Mouse (Mus musculus) brain, embryonic 18.5 days (tissue): Measurements from ENCODE around the gene Cdyl2.

ENCODE experiments used
- DNase-seq: peaks from one replicate; pipeline ENCODE4 v3.0.0-alpha.2; 2012; ENCODE audit warnings: low read depth, low spot score

Cdyl2 gene

GRCm38 (mm10) chr8:116732684-116733647 lies at the start of gene Cdyl2:
Gene Cdyl2 (minus strand): TSS chr8:116732991.
- DNase-seq: peak; percentile 74

- no peak for DNase-seq
These were observed 47.8 kb upstream of the Cdyl2 start for GRCm38 (mm10) chr8:116780594-116780993.

DNA sequence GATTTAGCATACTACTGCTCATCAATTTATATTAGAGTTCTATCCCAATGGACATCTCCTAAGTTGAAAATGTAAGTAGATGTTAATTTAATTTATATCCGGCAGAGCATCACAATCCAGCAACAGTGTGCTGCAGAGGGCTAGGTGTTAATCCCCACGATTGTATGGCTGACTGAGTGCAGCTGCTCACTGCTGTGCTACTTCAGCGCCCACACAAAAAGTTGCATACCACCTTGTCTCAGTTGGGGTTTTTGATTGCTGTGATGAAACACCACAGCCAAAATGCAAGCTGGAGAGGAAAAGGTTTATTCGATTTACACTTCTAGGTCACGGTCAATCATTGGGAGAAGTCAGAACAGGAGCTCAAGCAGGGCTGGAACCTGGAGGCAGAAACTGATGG lies 41.4 kb upstream of the Cdyl2 start:
- no peak for DNase-seq

DNA sequence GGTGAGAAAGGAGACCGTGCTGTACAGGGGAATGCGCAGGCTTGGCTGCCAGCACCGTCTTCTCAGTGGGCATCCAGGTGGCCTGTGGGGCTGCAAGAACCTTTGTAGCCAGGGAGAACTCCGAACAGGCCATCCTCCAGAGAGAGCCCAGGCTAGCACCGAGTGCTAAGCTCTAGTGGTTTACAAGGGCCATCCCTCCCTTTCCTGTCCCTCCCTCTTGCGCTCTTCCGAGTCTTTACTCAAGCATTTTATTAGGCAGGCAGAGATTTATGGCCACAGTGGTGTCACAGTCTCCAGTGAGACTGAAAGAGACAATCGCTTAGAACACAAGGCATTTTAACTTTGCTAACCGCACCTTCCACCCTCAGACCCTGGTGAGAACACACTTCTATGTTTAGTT lies 39.9 kb upstream of the Cdyl2 start:
- DNase-seq: no peak

DNA sequence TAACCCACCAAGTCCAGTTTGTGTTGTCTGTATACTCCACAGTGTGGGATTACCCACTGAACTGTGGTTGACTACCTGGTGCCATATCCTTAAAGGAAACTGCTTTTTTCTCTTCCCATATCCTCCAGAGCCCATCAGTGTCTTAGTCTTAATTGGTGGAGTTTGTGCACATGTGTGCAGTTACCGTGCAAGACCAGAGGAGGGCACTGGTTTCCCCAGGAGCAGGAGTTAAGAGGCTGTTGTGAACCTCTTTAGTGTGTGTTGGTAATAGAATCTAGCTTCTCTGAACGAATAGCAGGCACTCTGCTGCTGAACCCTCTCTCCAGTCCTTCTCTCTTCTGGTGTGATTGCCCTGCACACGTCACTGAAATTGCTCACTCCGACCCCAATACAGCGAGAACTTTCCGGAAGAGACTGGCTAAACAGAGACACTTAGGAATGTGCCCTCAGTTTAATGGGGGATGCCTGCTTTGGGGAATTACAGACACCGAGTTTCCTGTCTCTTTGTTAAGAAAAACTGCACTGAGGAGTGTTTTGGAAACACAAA lies 39.1 kb upstream of the Cdyl2 start:
- no peak for DNase-seq

DNA sequence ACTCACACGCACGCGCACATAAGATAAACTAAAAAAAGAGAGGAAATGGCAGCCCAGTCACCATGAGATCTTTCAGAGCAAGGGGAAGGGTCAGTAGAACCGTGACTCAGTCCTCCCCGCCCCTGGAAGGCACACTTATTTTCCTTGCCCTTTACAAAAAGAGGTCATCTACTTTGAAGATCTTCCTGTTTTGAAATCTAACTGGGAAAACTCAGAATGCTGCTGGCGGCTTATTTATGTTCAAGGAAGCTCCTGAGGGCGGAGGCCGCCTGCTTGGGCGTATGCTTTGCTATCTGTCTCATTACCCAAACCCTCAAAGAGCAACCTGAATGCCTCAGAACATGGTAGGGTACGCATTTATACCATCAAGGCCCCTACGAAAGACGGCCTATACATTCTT lies 38.0 kb upstream of the Cdyl2 start:
- no peak for DNase-seq

- no peak for DNase-seq
These were observed 23.4 kb upstream of the Cdyl2 start for GRCm38 (mm10) chr8:116756174-116756573.

DNA sequence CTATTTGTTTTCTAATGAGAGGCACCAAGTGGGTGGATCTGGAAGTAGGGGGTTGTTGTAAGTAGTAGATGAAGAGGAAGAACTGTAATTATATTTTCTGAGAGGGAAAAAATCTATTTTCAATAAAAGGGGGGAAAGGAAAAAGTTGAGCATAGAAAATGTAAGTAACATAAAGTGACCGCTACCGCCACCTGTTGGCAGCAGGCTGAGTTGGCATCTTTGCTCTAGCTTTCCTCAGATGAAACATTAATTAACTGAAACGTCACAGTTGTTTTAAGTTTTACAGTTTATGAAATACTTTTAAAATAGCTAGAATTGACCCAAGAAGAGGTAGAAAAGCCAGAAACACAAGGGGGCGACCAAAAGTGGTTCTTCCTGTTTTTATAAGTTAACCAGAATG lies 22.8 kb upstream of the Cdyl2 start:
- no peak for DNase-seq

- DNase-seq: no peak
These were observed 7.9 kb upstream of the Cdyl2 start for GRCm38 (mm10) chr8:116740726-116741125.

- DNase-seq: no peak
These were observed 2.5 kb upstream of the Cdyl2 start for GRCm38 (mm10) chr8:116735306-116735705.

GRCm38 (mm10) chr8:116734176-116734575 lies 1.4 kb upstream of the Cdyl2 start:
- no peak for DNase-seq

- DNase-seq: no peak
These were observed 840 bp upstream of the Cdyl2 start for GRCm38 (mm10) chr8:116733648-116734014.

DNA sequence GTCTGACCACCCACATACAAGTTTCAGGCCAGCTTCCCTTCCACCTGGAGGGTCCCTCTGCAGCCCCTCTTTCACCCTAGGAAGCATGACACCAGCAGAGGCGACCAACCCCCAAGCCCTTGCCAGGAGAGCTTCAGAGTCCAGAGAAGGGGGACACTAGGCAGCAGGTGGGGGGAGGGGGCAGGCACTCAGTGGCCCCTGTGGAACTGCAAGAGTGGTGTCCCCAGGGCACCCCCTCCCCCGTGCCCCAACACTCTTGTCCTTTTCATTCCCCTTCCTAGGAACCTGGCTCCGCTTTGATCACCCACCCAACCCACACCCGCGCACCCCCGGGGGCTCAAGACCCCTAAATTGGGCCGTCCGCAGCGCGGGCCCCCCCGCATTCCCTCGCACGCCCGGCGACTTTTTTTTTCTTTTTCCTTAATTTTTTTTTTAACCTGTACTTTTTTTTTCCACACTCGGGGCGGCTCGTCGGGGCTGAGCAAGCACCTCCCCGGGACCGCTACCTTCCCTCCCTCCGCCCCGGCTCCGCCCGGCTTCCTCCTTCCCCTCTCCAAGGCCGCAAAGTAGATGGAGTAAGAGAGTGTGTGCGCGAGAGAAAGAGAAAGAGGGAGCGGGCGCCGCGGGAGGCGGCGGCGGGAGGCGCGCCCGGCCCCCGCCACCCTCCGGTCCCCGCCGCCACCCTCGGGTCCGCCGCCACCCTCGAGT lies 661 bp downstream of the Cdyl2 start:
- no peak for DNase-seq

- no peak for DNase-seq
These were observed 11.3 kb downstream of the Cdyl2 start for GRCm38 (mm10) chr8:116721451-116721850.

DNA sequence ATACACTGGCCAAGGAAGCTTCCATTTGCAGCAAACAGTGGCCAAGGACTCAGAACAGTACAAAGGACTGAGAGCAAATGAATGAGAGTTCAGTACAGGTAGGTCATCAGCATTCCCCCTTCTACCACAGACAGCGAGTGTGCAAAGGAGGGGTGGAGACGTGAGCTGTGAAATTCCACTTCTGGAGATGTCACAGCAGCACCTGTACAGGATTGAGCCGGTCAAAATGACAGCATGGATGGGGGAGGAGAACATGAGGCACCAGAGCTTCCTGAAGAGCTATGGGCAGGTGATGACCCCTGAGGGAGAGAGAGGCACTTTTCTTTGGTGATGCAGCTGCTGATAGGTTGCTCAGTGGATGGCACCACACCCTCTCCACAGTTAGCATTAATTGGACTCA lies 25.3 kb downstream of the Cdyl2 start:
- no peak for DNase-seq

DNA sequence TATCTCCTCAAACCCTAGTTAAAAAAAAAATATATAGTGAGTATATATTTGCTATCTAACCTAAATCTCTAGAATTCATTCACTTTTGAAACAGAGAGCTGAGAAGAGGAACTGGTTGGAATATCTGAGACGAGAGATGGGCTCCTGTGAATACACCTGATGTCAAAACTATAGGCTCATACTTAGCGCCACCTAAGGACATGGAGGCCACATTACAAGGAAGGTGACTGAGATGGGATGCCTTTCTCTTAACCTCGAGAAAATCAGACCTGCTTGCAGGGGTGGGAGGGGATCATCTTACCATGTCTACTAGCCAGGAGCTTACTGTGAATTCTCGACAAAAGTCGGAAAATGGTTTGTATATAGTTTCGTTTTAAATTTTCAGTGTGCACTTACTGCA lies 30.3 kb downstream of the Cdyl2 start:
- DNase-seq: no peak

DNA sequence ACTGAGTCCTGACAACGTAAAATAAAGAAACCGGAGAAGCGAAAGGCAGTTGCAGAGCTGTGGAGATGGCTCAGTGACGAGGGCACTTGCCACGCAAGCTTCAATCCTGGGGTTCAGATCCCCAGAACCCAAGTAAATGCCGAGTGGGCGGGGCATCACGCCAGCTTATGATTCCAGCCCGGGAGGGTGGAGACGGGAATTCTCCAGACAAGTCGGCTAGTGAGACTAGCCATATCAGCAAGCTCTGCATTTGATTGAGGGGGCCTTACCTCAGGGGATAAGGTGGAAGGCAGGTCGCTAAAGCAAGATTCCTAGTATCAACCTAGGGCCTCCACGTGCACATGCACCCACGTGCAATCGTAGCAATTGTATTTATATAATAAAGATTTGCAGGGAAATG lies 39.9 kb downstream of the Cdyl2 start:
- DNase-seq: no peak

DNA sequence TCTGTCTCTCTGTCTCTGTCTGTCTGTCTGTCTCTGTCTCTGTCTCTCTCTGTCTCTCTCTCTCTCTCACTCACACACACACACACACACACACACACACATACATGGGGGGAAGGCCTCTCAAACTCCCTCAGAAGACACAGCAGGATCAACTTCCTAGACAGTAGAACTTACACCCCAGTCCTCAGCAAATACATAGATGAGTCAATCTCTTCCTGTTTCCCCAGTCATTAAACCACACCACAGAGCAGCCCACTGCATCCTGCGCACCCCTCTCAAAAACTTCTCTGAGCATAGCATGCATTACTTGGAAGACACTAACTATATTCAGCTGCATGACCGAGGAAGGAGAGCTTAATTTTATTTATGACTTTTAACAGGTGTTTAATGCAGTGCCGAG lies 43.0 kb downstream of the Cdyl2 start:
- no peak for DNase-seq

- no peak for DNase-seq
These were observed 56.6 kb downstream of the Cdyl2 start for GRCm38 (mm10) chr8:116676174-116676573.

DNA sequence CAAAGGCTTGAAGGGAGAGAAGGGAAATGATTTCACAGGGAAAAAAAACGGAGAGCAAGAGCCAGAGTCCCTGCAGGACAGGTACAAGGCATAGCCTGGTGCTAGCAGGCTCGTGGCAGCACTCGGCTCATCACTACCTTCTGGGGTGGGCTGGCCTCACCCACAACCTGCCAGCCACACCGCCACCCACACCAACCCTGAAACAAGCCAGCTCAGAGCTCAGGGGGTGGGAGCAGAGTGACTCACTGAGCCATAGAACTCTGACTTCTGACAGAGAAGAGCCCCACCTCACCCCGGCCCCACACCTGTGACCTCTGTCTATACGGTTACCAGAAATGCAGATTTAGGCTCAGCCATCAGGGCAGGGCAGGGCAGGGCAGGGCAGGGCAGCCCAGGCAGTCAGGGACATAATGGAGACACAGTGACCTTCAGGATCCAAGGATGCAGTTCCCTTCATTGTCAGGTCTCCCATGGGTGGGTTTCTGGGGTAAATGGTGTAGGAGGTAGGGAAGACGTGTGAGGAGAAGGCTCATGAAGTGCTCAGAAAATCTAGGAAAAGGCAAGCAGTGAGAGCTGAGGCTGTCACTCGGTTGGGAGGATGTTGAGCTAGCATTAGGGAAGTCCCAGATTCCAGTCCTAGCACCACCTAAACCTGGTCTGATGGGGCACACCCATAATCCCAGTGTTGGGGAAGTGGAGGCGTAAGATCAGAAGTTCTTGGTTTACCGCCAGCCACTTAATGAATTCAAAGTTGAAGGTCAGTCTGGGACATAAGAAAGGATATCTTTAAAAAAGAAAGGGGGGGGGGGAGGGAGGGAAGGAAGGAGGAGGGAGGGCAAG lies 58.6 kb downstream of the Cdyl2 start:
- no peak for DNase-seq

GRCm38 (mm10) chr8:116673493-116673892 lies 59.3 kb downstream of the Cdyl2 start:
- no peak for DNase-seq

DNA sequence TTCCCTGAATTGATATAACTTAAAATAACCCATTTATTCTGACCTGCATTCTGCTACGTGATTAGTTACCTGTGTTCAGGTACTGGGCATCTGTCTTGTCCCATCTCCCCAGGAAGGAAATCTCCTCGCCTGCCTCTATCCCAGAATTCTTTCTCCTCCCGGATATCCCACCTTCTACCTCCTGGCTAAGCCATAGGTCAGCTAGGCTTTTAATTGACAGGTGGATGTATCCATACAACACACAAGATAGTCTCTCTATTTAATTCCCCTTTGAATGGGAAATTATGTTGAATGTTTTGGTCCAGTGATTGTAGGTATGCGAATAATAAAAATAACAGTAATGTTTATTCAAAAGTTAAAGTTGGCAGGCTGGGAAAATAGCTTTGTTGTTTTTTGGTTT lies 59.7 kb downstream of the Cdyl2 start:
- no peak for DNase-seq
